Mouse (Mus musculus): ENCODE results near the gene Ranbp9. TPM values are rescaled to one million over a fixed set of nuclear protein-coding genes. Genes with fewer than 3 reads are reported as not detected.

Ranbp9 gene
- total and polyA plus RNA-seq, 2 experiments from 2014 or later, result 9.6 to 67.1 TPM

- Histone ChIP-seq H3K4me3 (ENCODE audit: low read length) (no peak overlapping the region), H3K27ac (no peak overlapping the region), H3K4me2 (ENCODE audit: low read depth, low read length) (no peak overlapping the region), H3K27me3 (ENCODE audit: insufficient read depth, low read length) (no peaks in the 10 kb centered on the region), H3K36me3 (ENCODE audit: insufficient read depth, low read length) (peaks cover 24% of the 10 kb centered on the region; the same call in 1 of the 2 replicates), H3K9ac (replicated peaks; ENCODE audit: low read length) (no peak overlapping the region), H3K4me1 (ENCODE audit: insufficient read depth, low read length) (no peaks in the 10 kb centered on the region), H3K9me3 (ENCODE audit: low read length) (no peaks in the 10 kb centered on the region)
- no peak for DNase-seq (ENCODE audit: low spot score)
- TF ChIP-seq CTCF (IDR thresholded peaks at IDR 0.05; ENCODE audit: low read depth), result no peak
- ATAC-seq, result no peak
- 76% methylated on average over 2 of the region's 2 CpGs for WGBS
Observed at GRCm38 (mm10) chr13:43374918-43375432, 106.1 kb downstream of the Ranbp9 start.

GRCm38 (mm10) chr13:43374205-43374604 is 106.9 kb downstream of the Ranbp9 start:
- Histone ChIP-seq H3K4me3 (ENCODE audit: low read length) (no peak overlapping the region), H3K4me1 (ENCODE audit: insufficient read depth, low read length) (no peaks in the 10 kb centered on the region), H3K9ac (replicated peaks; ENCODE audit: low read length) (no peak overlapping the region), H3K36me3 (ENCODE audit: insufficient read depth, low read length) (peaks cover 24% of the 10 kb centered on the region; the same call in 1 of the 2 replicates), H3K4me2 (ENCODE audit: low read depth, low read length) (no peak overlapping the region), H3K27ac (no peak overlapping the region), H3K9me3 (ENCODE audit: low read length) (no peaks in the 10 kb centered on the region), H3K27me3 (ENCODE audit: insufficient read depth, low read length) (no peaks in the 10 kb centered on the region)
- TF ChIP-seq CTCF (IDR thresholded peaks at IDR 0.05; ENCODE audit: low read depth), result no peak
- no peak for DNase-seq (ENCODE audit: low spot score)
- WGBS, result 85% methylated on average over 10 of the region's 10 CpGs
- ATAC-seq, result no peak

- WGBS, result 86% methylated on average over 1 of the region's 1 CpGs
- Histone ChIP-seq H3K4me1 (ENCODE audit: insufficient read depth, low read length) (no peaks in the 10 kb centered on the region), H3K4me2 (ENCODE audit: low read depth, low read length) (no peak overlapping the region), H3K4me3 (ENCODE audit: low read length) (no peak overlapping the region), H3K9ac (replicated peaks; ENCODE audit: low read length) (no peak overlapping the region), H3K27me3 (ENCODE audit: insufficient read depth, low read length) (no peaks in the 10 kb centered on the region), H3K36me3 (ENCODE audit: insufficient read depth, low read length) (peaks cover 24% of the 10 kb centered on the region; the same call in 1 of the 2 replicates), H3K9me3 (ENCODE audit: low read length) (no peaks in the 10 kb centered on the region), H3K27ac (no peak overlapping the region)
- ATAC-seq (no peak), DNase-seq (ENCODE audit: low spot score) (no peak)
- TF ChIP-seq CTCF (IDR thresholded peaks at IDR 0.05; ENCODE audit: low read depth), result peak; percentile 22; the same call in 1 of the 2 replicates
Observed at GRCm38 (mm10) chr13:43372892-43373291, 108.2 kb downstream of the Ranbp9 start.

- ATAC-seq (no peak), DNase-seq (ENCODE audit: low spot score) (no peak)
- no peaks in the 10 kb centered on the region for H3K4me1 ChIP-seq (ENCODE audit: insufficient read depth, low read length)
- H3K4me2 ChIP-seq (ENCODE audit: low read depth, low read length), result no peak overlapping the region
- no peak for TF ChIP-seq CTCF (IDR thresholded peaks at IDR 0.05; ENCODE audit: low read depth)
- no peak overlapping the region for H3K9ac ChIP-seq (replicated peaks; ENCODE audit: low read length)
- H3K27me3 ChIP-seq (ENCODE audit: insufficient read depth, low read length), result no peaks in the 10 kb centered on the region
- H3K9me3 ChIP-seq (ENCODE audit: low read length), result no peaks in the 10 kb centered on the region
- 96% methylated on average over 6 of the region's 6 CpGs for WGBS
- H3K4me3 ChIP-seq (ENCODE audit: low read length), result no peak overlapping the region
- H3K36me3 ChIP-seq (ENCODE audit: insufficient read depth, low read length), result peaks cover 17% of the 10 kb centered on the region; the same call in 1 of the 2 replicates
- H3K27ac ChIP-seq, result no peak overlapping the region
Observed at GRCm38 (mm10) chr13:43370063-43370462, 111.0 kb downstream of the Ranbp9 start.

- WGBS, result 11% methylated on average over 11 of the region's 11 CpGs
- no peak for TF ChIP-seq CTCF (IDR thresholded peaks at IDR 0.05; ENCODE audit: low read depth)
Observed at GRCm38 (mm10) chr13:43365825-43366184, 115.3 kb downstream of the Ranbp9 start.

GRCm38 (mm10) chr13:43364985-43365824 is 115.9 kb downstream of the Ranbp9 start, which contains the start of gene Sirt5:
Gene Sirt5 (plus strand): TSS chr13:43365496.
- 14% methylated on average over 42 of the region's 42 CpGs for WGBS
- no peaks in the 10 kb centered on the region for H3K9me3 ChIP-seq (ENCODE audit: low read length)
- H3K4me3 ChIP-seq (ENCODE audit: low read length), result peak within 1 kb of the TSS; percentile 45
- H3K9ac ChIP-seq (replicated peaks; ENCODE audit: low read length), result peak within 1 kb of the TSS; percentile 58
- H3K27ac ChIP-seq, result peak within 1 kb of the TSS; percentile 52
- no peaks in the 10 kb centered on the region for H3K4me1 ChIP-seq (ENCODE audit: insufficient read depth, low read length)
- H3K27me3 ChIP-seq (ENCODE audit: insufficient read depth, low read length), result no peaks in the 10 kb centered on the region
- DNase-seq (ENCODE audit: low spot score) (peak; percentile 93), ATAC-seq (peak; percentile 97)
- H3K36me3 ChIP-seq (ENCODE audit: insufficient read depth, low read length), result no peaks in the 10 kb centered on the region
- peak within 1 kb of the TSS; percentile 75 for H3K4me2 ChIP-seq (ENCODE audit: low read depth, low read length)
- TF ChIP-seq CTCF (IDR thresholded peaks at IDR 0.05; ENCODE audit: low read depth), result peak; percentile 87

More at GRCm38 (mm10) chr13:43365825-43366184, 115.3 kb downstream of the Ranbp9 start:
- 0 out of 2 replicates have a peak, but pooled peaks cover 2% of the 10 kb centered on the region for H3K36me3 ChIP-seq (ENCODE audit: insufficient read depth, low read length)
- no peaks in the 10 kb centered on the region for H3K9me3 ChIP-seq (ENCODE audit: low read length)
- DNase-seq (ENCODE audit: low spot score) (no peak), ATAC-seq (no peak; the same call in 1 of the 2 replicates)
- H3K4me1 ChIP-seq (ENCODE audit: insufficient read depth, low read length), result no peaks in the 10 kb centered on the region
- H3K27ac ChIP-seq, result peak overlapping the region; percentile 52
- H3K4me2 ChIP-seq (ENCODE audit: low read depth, low read length), result peak overlapping the region; percentile 75
- H3K27me3 ChIP-seq (ENCODE audit: insufficient read depth, low read length), result no peaks in the 10 kb centered on the region
- H3K9ac ChIP-seq (replicated peaks; ENCODE audit: low read length), result peak overlapping the region; percentile 58
- peak overlapping the region; percentile 45 for H3K4me3 ChIP-seq (ENCODE audit: low read length)

Data from hindbrain, postnatal 0 days (tissue).